Mouse (Mus musculus) brain, embryonic 14.5 days (tissue): ENCODE results near the gene Dmrt3.

Experiments used
- CTCF ChIP-seq: fragments of 200-500 bp; IDR thresholded peaks from 2 replicates; pipeline ENCODE4 v1.5.1; 2012; ENCODE audit warnings: inconsistent platforms, mild to moderate bottlenecking, moderate library complexity, borderline replicate concordance; ENCODE audit not compliant: insufficient read depth, insufficient read length; ENCODE audit errors: extremely low read depth
- POLR2A ChIP-seq: fragments of 200-500 bp; IDR thresholded peaks from 2 replicates; pipeline ENCODE4 v1.6.1; 2012; ENCODE audit warnings: mild to moderate bottlenecking, inconsistent platforms, borderline replicate concordance; ENCODE audit not compliant: poor library complexity, insufficient read depth, insufficient read length, severe bottlenecking; ENCODE audit errors: extremely low read depth

- TF ChIP-seq POLR2A (no peak), CTCF (no peak)
Measured at GRCm38 (mm10) chr19:25569778-25570177, 40.3 kb upstream of the Dmrt3 start.
